In the genomic region with DNA sequence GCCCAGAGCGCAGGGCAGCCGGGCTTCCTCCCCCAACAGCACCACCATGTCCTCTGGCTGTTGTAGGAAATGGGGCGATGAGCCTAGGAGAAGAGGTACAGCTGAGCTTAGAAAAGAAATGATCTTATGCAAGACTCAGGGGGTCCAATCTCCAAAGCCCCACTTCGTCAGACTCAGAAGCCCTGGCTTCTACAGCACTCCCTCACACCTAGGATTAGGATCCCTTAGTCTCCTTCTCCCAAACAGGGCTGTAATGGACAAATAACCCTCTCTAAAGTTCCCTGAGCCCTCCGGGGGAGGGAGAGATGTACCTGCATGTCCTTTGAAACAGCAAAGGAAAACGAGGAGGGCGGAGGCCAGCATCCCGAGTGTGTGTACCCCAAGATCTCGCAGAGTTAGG, we compare ENCODE assay signal across 12 mouse cellular contexts. TPM values are rescaled to one million over a fixed set of nuclear protein-coding genes. Genes with fewer than 3 reads are reported as not detected.
DNase-seq lines count a peak whose midpoint lies in the region; ATAC-seq and TF ChIP-seq lines count a peak whose summit lies in the region.
"Had no signal": no experiment of that assay in that cellular context is flagged by ENCODE, and none has a peak within 500 bp of the region (broad histone marks: within the 10 kb centered on the region; RNA-seq: fewer than 3 reads in every experiment).

No protein-coding gene starts in this region.

- no peak for DNase-seq in heart, adult 18-20 months
- DNase-seq in MN1 (ENCODE audit: low spot score) = no peak
- DNase-seq in cerebellum, adult 9-11 months = no peak
- no peak for DNase-seq in T-cell, adult 2 months (ENCODE audit: low spot score)
- DNase-seq: kidney, postnatal 36 days had no signal

- TF ChIP-seq CTCF in cortical plate, adult 2 months (IDR thresholded peaks at IDR 0.05; ENCODE audit: extremely low read depth, insufficient read depth, low read length) = no peak

- H3K9ac ChIP-seq in heart, embryonic 11.5 days (ENCODE audit: low read depth, low read length) = no peak overlapping the region
- peak overlapping the region; percentile 32 for H3K9ac ChIP-seq in hindbrain, embryonic 12.5 days
- peak overlapping the region; percentile 18; the same call in 1 of the 2 replicates for H3K9ac ChIP-seq in midbrain, embryonic 15.5 days

- H3K4me3 ChIP-seq in heart, embryonic 11.5 days (ENCODE audit: low read depth, low read length) = 0 out of 2 replicates have a peak overlapping the region, but pooled peaks have one; percentile 1
- peak overlapping the region; percentile 16 for H3K4me3 ChIP-seq in cortical plate, adult 2 months (ENCODE audit: insufficient read depth, low read length)
- peak overlapping the region; percentile 30 for H3K4me3 ChIP-seq in hindbrain, embryonic 12.5 days
- peak overlapping the region; percentile 30; the same call in 1 of the 2 replicates for H3K4me3 ChIP-seq in midbrain, embryonic 15.5 days

- WGBS in heart, embryonic 11.5 days (ENCODE audit: insufficient replicate concordance) = 3% methylated on average over 9 of the region's 9 CpGs
- WGBS in hindbrain, embryonic 12.5 days = under 1% methylated on average over 9 of the region's 9 CpGs
- WGBS in midbrain, embryonic 15.5 days = 1% methylated on average over 9 of the region's 9 CpGs

- TF ChIP-seq POLR2A in cortical plate, adult 2 months (IDR thresholded peaks at IDR 0.05; ENCODE audit: extremely low read depth, insufficient read depth, low read length) = no peak

- no peak overlapping the region for H3K27ac ChIP-seq in heart, embryonic 11.5 days (ENCODE audit: low read depth, low read length)
- no peak overlapping the region for H3K27ac ChIP-seq in cortical plate, adult 2 months (ENCODE audit: insufficient read depth, low read length)
- H3K27ac ChIP-seq in hindbrain, embryonic 12.5 days = peak overlapping the region; percentile 13; the same call in 1 of the 2 replicates
- H3K27ac ChIP-seq in midbrain, embryonic 15.5 days = no peak overlapping the region

- no peaks in the 10 kb centered on the region for H3K9me3 ChIP-seq in heart, embryonic 11.5 days (replicated peaks; ENCODE audit: control insufficient read depth, low read length)
- no peaks in the 10 kb centered on the region for H3K9me3 ChIP-seq in hindbrain, embryonic 12.5 days (replicated peaks)
- no peaks in the 10 kb centered on the region for H3K9me3 ChIP-seq in midbrain, embryonic 15.5 days

- H3K27me3 ChIP-seq in heart, embryonic 11.5 days (ENCODE audit: control insufficient read depth, insufficient read depth, low read length) = peaks cover 91% of the 10 kb centered on the region
- peaks cover 93% of the 10 kb centered on the region for H3K27me3 ChIP-seq in hindbrain, embryonic 12.5 days
- H3K27me3 ChIP-seq in midbrain, embryonic 15.5 days (replicated peaks) = peaks cover 81% of the 10 kb centered on the region

- no peaks in the 10 kb centered on the region for H3K4me1 ChIP-seq in heart, embryonic 11.5 days (ENCODE audit: control insufficient read depth, insufficient read depth, low read length)
- no peaks in the 10 kb centered on the region for H3K4me1 ChIP-seq in cortical plate, adult 2 months (ENCODE audit: control insufficient read depth, insufficient read depth, low read length)
- H3K4me1 ChIP-seq in hindbrain, embryonic 12.5 days = peaks cover 46% of the 10 kb centered on the region
- H3K4me1 ChIP-seq in midbrain, embryonic 15.5 days = peaks cover 31% of the 10 kb centered on the region

- no peak overlapping the region for H3K4me2 ChIP-seq in heart, embryonic 11.5 days
- H3K4me2 ChIP-seq in hindbrain, embryonic 12.5 days (replicated peaks) = peak overlapping the region; percentile 53
- H3K4me2 ChIP-seq in midbrain, embryonic 15.5 days = peak overlapping the region; percentile 49

- H3K36me3 ChIP-seq in heart, embryonic 11.5 days (ENCODE audit: control insufficient read depth, insufficient read depth, low read length) = no peaks in the 10 kb centered on the region
- H3K36me3 ChIP-seq in hindbrain, embryonic 12.5 days = no peaks in the 10 kb centered on the region
- no peaks in the 10 kb centered on the region for H3K36me3 ChIP-seq in midbrain, embryonic 15.5 days (replicated peaks)

- no peak for ATAC-seq in heart, embryonic 11.5 days (replicated peaks; ENCODE audit: insufficient number of reproducible peaks, low FRiP score, low TSS enrichment)
- no peak for ATAC-seq in hindbrain, embryonic 12.5 days (ENCODE audit: low FRiP score)
- no peak for ATAC-seq in midbrain, embryonic 15.5 days (replicated peaks)
- ATAC-seq: Patski had no signal

RNA-seq across cellular contexts. Expression of a gene that starts 1.0 kb away (rescaled TPM):
- polyA plus RNA-seq in heart, embryonic 11.5 days (2014; fragmentation: Nextera tagmentation; extraction: Ambion mirVana) = 1.5 and 3.7 TPM in 2 replicates
- not detected for total RNA-seq in heart, adult 18-20 months (2021)
- 7.8 and 8.3 TPM in 2 replicates for polyA plus RNA-seq in cortical plate, adult 2 months (2012; rRNA removed)
- 16.1 and 23.9 TPM in 2 replicates for polyA plus RNA-seq in hindbrain, embryonic 12.5 days (2016; fragmentation: Nextera tagmentation; extraction: Ambion mirVana)
- 1.3 and 2.7 TPM in 2 replicates for polyA plus RNA-seq in midbrain, embryonic 15.5 days (2015; fragmentation: Nextera tagmentation; extraction: Ambion mirVana)
- total RNA-seq: liver, adult 2 months had no signal
- polyA plus RNA-seq: liver, adult 2 months; Patski had no signal

RNA-seq across cellular contexts. Expression of a gene that starts 1.6 kb away (rescaled TPM):
- 0.10 and 0.37 TPM in 2 replicates for polyA plus RNA-seq in heart, embryonic 11.5 days (2014; fragmentation: Nextera tagmentation; extraction: Ambion mirVana)
- not detected for total RNA-seq in heart, adult 18-20 months (2021)
- 1.4 and 1.7 TPM in 2 replicates for polyA plus RNA-seq in cortical plate, adult 2 months (2012; rRNA removed)
- polyA plus RNA-seq in hindbrain, embryonic 12.5 days (2016; fragmentation: Nextera tagmentation; extraction: Ambion mirVana) = 3.8 and 5.2 TPM in 2 replicates
- 0.41 and 0.61 TPM in 2 replicates for polyA plus RNA-seq in midbrain, embryonic 15.5 days (2015; fragmentation: Nextera tagmentation; extraction: Ambion mirVana)
- total RNA-seq: liver, adult 2 months had no signal
- polyA plus RNA-seq: heart, embryonic 16.5 days; liver, adult 2 months; Patski had no signal

RNA-seq across cellular contexts. Expression of a gene that starts 11.2 kb away (rescaled TPM):
- polyA plus RNA-seq in heart, embryonic 11.5 days (2014; fragmentation: Nextera tagmentation; extraction: Ambion mirVana) = 34.9 and 37.8 TPM in 2 replicates
- total RNA-seq in heart, adult 18-20 months (2021) = 1 to 10 TPM; 2.8 to 3.4 TPM
- 1,095 and 1,125 TPM in 2 replicates for polyA plus RNA-seq in cortical plate, adult 2 months (2012; rRNA removed)
- 348 and 365 TPM in 2 replicates for polyA plus RNA-seq in hindbrain, embryonic 12.5 days (2016; fragmentation: Nextera tagmentation; extraction: Ambion mirVana)
- 790 and 817 TPM in 2 replicates for polyA plus RNA-seq in midbrain, embryonic 15.5 days (2015; fragmentation: Nextera tagmentation; extraction: Ambion mirVana)

RNA-seq across cellular contexts. Expression of a gene that starts 35.0 kb away (rescaled TPM):
- polyA plus RNA-seq in heart, embryonic 11.5 days (2014; fragmentation: Nextera tagmentation; extraction: Ambion mirVana) = 1.0 and 1.4 TPM in 2 replicates
- under 1 TPM; 0.35 to 0.87 TPM for total RNA-seq in heart, adult 18-20 months (2021)
- 4.4 and 5.7 TPM in 2 replicates for polyA plus RNA-seq in cortical plate, adult 2 months (2012; rRNA removed)
- 1.3 and 2.2 TPM in 2 replicates for polyA plus RNA-seq in hindbrain, embryonic 12.5 days (2016; fragmentation: Nextera tagmentation; extraction: Ambion mirVana)
- 2.4 and 2.8 TPM in 2 replicates for polyA plus RNA-seq in midbrain, embryonic 15.5 days (2015; fragmentation: Nextera tagmentation; extraction: Ambion mirVana)

RNA-seq across cellular contexts. Expression of a gene that starts 36.8 kb away (rescaled TPM):
- 0.53 and 0.99 TPM in 2 replicates for polyA plus RNA-seq in heart, embryonic 11.5 days (2014; fragmentation: Nextera tagmentation; extraction: Ambion mirVana)
- 1 to 10 TPM in 1 of 2 experiments, under 1 TPM in 1; 0.69 to 3.3 TPM for total RNA-seq in heart, adult 18-20 months (2021)
- 1.1 and 1.7 TPM in 2 replicates for polyA plus RNA-seq in cortical plate, adult 2 months (2012; rRNA removed)
- polyA plus RNA-seq in hindbrain, embryonic 12.5 days (2016; fragmentation: Nextera tagmentation; extraction: Ambion mirVana) = 0.57 and 0.86 TPM in 2 replicates
- polyA plus RNA-seq in midbrain, embryonic 15.5 days (2015; fragmentation: Nextera tagmentation; extraction: Ambion mirVana) = 0.53 and 0.59 TPM in 2 replicates
- polyA plus RNA-seq: Patski had no signal
